Mouse (Mus musculus) liver, embryonic 15.5 days (tissue): ENCODE measurements around the gene Lemd1. TPM values are rescaled to one million over a fixed set of nuclear protein-coding genes. Genes with fewer than 3 reads are reported as not detected.
"Not testable (repeated sequence)": the region's sequence is repeated elsewhere in the genome, so short reads cannot be mapped to it uniquely, and the experiment has no call there.

Source experiments
- ATAC-seq: fragments of 200-750 bp; cut with Nextera tagmentation; 2 replicates; pipeline ENCODE4 v1.8.0; 2017; ENCODE audit warnings: moderate number of reproducible peaks, mild to moderate bottlenecking, moderate library complexity; ENCODE audit not compliant: insufficient read depth
- H3K27ac ChIP-seq: fragments of 300-500 bp; sonication (generic); replicated peaks from 2 replicates; pipeline ENCODE4 v1.5.1; 2015; ENCODE audit warnings: mild to moderate bottlenecking, inconsistent platforms
- H3K27me3 ChIP-seq: fragments of 300-500 bp; sonication (generic); 2 replicates; pipeline ENCODE4 v1.6.1; 2015; ENCODE audit warnings: mild to moderate bottlenecking, inconsistent platforms
- H3K36me3 ChIP-seq: fragments of 300-500 bp; sonication (generic); replicated peaks from 2 replicates; pipeline ENCODE4 v1.6.1; 2015; ENCODE audit warnings: moderate library complexity, mild to moderate bottlenecking, inconsistent platforms
- H3K4me1 ChIP-seq: fragments of 300-500 bp; sonication (generic); replicated peaks from 2 replicates; pipeline ENCODE4 v1.6.1; 2015; ENCODE audit warnings: inconsistent platforms
- H3K4me2 ChIP-seq: fragments of 300-500 bp; sonication (generic); 2 replicates; pipeline ENCODE4 v1.6.1; 2015; ENCODE audit warnings: moderate library complexity, mild to moderate bottlenecking, inconsistent platforms
- H3K4me3 ChIP-seq: fragments of 300-500 bp; sonication (generic); replicated peaks from 2 replicates; pipeline ENCODE4 v1.5.1; 2015; ENCODE audit warnings: mild to moderate bottlenecking, inconsistent platforms
- H3K9ac ChIP-seq: fragments of 300-500 bp; sonication (generic); 2 replicates; pipeline ENCODE4 v1.6.1; 2015; ENCODE audit warnings: moderate library complexity, mild to moderate bottlenecking, inconsistent platforms
- H3K9me3 ChIP-seq: fragments of 300-500 bp; sonication (generic); replicated peaks from 2 replicates; pipeline ENCODE4 v1.6.1; 2016; ENCODE audit warnings: inconsistent platforms
- WGBS: fragments of 180-500 bp; shearing (Covaris S2); methylation state at CpG from one replicate; pipeline ENCODE4 v1.1.7; 2015; ENCODE audit warnings: mixed read lengths; ENCODE audit not compliant: insufficient replicate concordance; 5-methylcytosine and 5-hydroxymethylcytosine counted together
- polyA plus RNA-seq: library from polyadenylated mRNA; unstranded; fragments of >200 nt; fragmentation: Nextera tagmentation; extraction: Ambion mirVana; gene quantifications from 2 replicates; pipeline ENCODE4 v1.2.1, GENCODE M21; 2015

Lemd1 gene
- polyA plus RNA-seq, 1 experiment from 2014 or later: not detected

GRCm38 (mm10) chr1:132280636-132281035 lies 89.4 kb downstream of the Lemd1 start:
- WGBS: 60% methylated on average over 6 of the region's 6 CpGs

GRCm38 (mm10) chr1:132281523-132282176 lies 90.4 kb downstream of the Lemd1 start:
- H3K4me3 ChIP-seq: no peak overlapping the region
- 43% methylated on average over 8 of the region's 8 CpGs for WGBS
- H3K4me2 ChIP-seq: no peak overlapping the region
- H3K27ac ChIP-seq: no peak overlapping the region
- no peaks in the 10 kb centered on the region for H3K36me3 ChIP-seq
- H3K4me1 ChIP-seq: no peaks in the 10 kb centered on the region
- peaks cover 6% of the 10 kb centered on the region; the same call in 1 of the 2 replicates for H3K27me3 ChIP-seq
- no peak overlapping the region for H3K9ac ChIP-seq
- ATAC-seq: no peak
- no peaks in the 10 kb centered on the region for H3K9me3 ChIP-seq

More at GRCm38 (mm10) chr1:132280636-132281035, 89.4 kb downstream of the Lemd1 start:
- ATAC-seq, H3K4me3 ChIP-seq, H3K4me2 ChIP-seq, H3K36me3 ChIP-seq, H3K27ac ChIP-seq, H3K4me1 ChIP-seq, H3K27me3 ChIP-seq, H3K9me3 ChIP-seq, H3K9ac ChIP-seq: not testable (repeated sequence)

DNA sequence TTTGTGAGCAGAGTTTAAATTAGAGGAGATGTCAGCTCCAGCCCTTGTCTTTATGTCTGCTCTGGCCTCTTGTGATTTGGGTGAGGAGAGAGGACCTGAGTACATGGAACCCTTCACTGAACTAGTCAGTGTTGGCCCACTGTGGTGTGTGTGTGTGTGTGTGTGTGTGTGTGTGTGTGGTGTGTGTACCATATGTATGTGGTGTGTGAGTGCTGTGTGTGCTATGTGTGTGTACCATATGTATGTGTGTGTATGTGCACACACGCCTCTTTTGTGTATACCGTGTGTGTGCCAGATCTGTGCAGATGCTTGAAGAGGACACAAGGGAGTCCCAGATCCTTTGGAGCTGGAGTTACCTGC lies 90.9 kb downstream of the Lemd1 start:
- H3K4me2 ChIP-seq: no peak overlapping the region
- H3K9ac ChIP-seq: no peak overlapping the region
- no peak overlapping the region for H3K27ac ChIP-seq
- ATAC-seq: no peak
- 73% methylated on average over 2 of the region's 2 CpGs for WGBS
- no peak overlapping the region for H3K4me3 ChIP-seq
- peaks cover 6% of the 10 kb centered on the region; the same call in 1 of the 2 replicates for H3K27me3 ChIP-seq
- H3K9me3 ChIP-seq: no peaks in the 10 kb centered on the region
- no peaks in the 10 kb centered on the region for H3K36me3 ChIP-seq
- H3K4me1 ChIP-seq: no peaks in the 10 kb centered on the region

- peaks cover 10% of the 10 kb centered on the region; the same call in 1 of the 2 replicates for H3K27me3 ChIP-seq
- no peaks in the 10 kb centered on the region for H3K9me3 ChIP-seq
- ATAC-seq: no peak
- no peak overlapping the region for H3K4me2 ChIP-seq
- no peaks in the 10 kb centered on the region for H3K36me3 ChIP-seq
- H3K27ac ChIP-seq: no peak overlapping the region
- no peak overlapping the region for H3K9ac ChIP-seq
- WGBS: 67% methylated on average over 13 of the region's 13 CpGs
- H3K4me3 ChIP-seq: no peak overlapping the region
- H3K4me1 ChIP-seq: no peaks in the 10 kb centered on the region
These were observed 91.8 kb downstream of the Lemd1 start for GRCm38 (mm10) chr1:132283018-132283417.

GRCm38 (mm10) chr1:132286735-132287134 lies 95.5 kb downstream of the Lemd1 start:
- no peak for ATAC-seq
- Histone ChIP-seq H3K4me2 (no peak overlapping the region), H3K36me3 (no peaks in the 10 kb centered on the region), H3K9me3 (no peaks in the 10 kb centered on the region), H3K9ac (no peak overlapping the region), H3K4me3 (no peak overlapping the region), H3K27me3 (peaks cover 11% of the 10 kb centered on the region; the same call in 1 of the 2 replicates), H3K4me1 (no peaks in the 10 kb centered on the region), H3K27ac (no peak overlapping the region)
- WGBS: 63% methylated on average over 1 of the region's 1 CpGs

GRCm38 (mm10) chr1:132287445-132287844 lies 96.2 kb downstream of the Lemd1 start:
- H3K27me3 ChIP-seq: peaks cover 11% of the 10 kb centered on the region; the same call in 1 of the 2 replicates
- 62% methylated on average over 2 of the region's 2 CpGs for WGBS
- H3K27ac ChIP-seq: no peak overlapping the region
- no peak for ATAC-seq
- H3K4me1 ChIP-seq: no peaks in the 10 kb centered on the region
- no peaks in the 10 kb centered on the region for H3K36me3 ChIP-seq
- H3K9me3 ChIP-seq: no peaks in the 10 kb centered on the region
- H3K4me2 ChIP-seq: no peak overlapping the region
- no peak overlapping the region for H3K4me3 ChIP-seq
- H3K9ac ChIP-seq: no peak overlapping the region

DNA sequence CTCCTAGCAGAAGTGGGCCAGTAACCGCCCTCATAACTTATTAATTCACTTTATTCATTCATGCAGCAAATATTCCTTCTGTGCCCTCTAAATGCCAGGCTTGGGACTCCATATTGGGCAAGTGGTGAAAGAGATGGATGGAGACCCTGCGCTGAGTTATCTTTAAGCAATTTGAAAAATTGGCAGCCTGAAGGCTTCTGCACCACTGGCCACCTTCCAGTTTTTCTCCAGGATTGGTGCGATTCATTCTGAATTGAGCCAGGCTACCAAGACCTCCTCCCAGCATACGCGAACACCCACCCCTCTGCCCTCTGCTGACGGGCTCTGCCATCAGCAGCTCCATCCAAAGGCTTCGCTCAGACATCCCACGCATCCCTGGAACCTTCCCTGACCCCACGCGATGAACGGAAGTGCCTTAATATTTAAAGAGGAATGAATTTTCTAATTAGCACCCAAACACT lies 96.8 kb downstream of the Lemd1 start:
- Histone ChIP-seq H3K4me2 (no peak overlapping the region), H3K36me3 (no peaks in the 10 kb centered on the region), H3K9ac (no peak overlapping the region), H3K9me3 (no peaks in the 10 kb centered on the region), H3K27me3 (peaks cover 11% of the 10 kb centered on the region; the same call in 1 of the 2 replicates), H3K27ac (no peak overlapping the region), H3K4me1 (no peaks in the 10 kb centered on the region), H3K4me3 (no peak overlapping the region)
- no peak for ATAC-seq
- WGBS: 35% methylated on average over 11 of the region's 11 CpGs

GRCm38 (mm10) chr1:132289965-132290364 lies 98.7 kb downstream of the Lemd1 start:
- ATAC-seq: no peak

GRCm38 (mm10) chr1:132290921-132291675 lies 99.9 kb downstream of the Lemd1 start:
- Histone ChIP-seq H3K9ac (no peak overlapping the region), H3K4me2 (no peak overlapping the region), H3K36me3 (no peaks in the 10 kb centered on the region), H3K9me3 (no peaks in the 10 kb centered on the region), H3K27me3 (peaks cover 23% of the 10 kb centered on the region), H3K4me1 (no peaks in the 10 kb centered on the region), H3K27ac (no peak overlapping the region), H3K4me3 (no peak overlapping the region)
- ATAC-seq: no peak
- 44% methylated on average over 11 of the region's 11 CpGs for WGBS

More at GRCm38 (mm10) chr1:132289965-132290364, 98.7 kb downstream of the Lemd1 start:
- Histone ChIP-seq H3K9ac (no peak overlapping the region), H3K27ac (no peak overlapping the region), H3K4me1 (no peaks in the 10 kb centered on the region), H3K4me2 (no peak overlapping the region), H3K4me3 (no peak overlapping the region), H3K36me3 (no peaks in the 10 kb centered on the region), H3K9me3 (no peaks in the 10 kb centered on the region), H3K27me3 (peaks cover 15% of the 10 kb centered on the region; the same call in 1 of the 2 replicates)
- WGBS: 70% methylated on average over 6 of the region's 6 CpGs

- peaks cover 25% of the 10 kb centered on the region for H3K27me3 ChIP-seq
- H3K36me3 ChIP-seq: no peaks in the 10 kb centered on the region
- ATAC-seq: no peak
- no peak overlapping the region for H3K9ac ChIP-seq
- no peak overlapping the region for H3K27ac ChIP-seq
- 56% methylated on average over 4 of the region's 4 CpGs for WGBS
- H3K4me1 ChIP-seq: no peaks in the 10 kb centered on the region
- no peaks in the 10 kb centered on the region for H3K9me3 ChIP-seq
- H3K4me2 ChIP-seq: no peak overlapping the region
- H3K4me3 ChIP-seq: no peak overlapping the region
These were observed 100.5 kb downstream of the Lemd1 start for GRCm38 (mm10) chr1:132291706-132292105.

DNA sequence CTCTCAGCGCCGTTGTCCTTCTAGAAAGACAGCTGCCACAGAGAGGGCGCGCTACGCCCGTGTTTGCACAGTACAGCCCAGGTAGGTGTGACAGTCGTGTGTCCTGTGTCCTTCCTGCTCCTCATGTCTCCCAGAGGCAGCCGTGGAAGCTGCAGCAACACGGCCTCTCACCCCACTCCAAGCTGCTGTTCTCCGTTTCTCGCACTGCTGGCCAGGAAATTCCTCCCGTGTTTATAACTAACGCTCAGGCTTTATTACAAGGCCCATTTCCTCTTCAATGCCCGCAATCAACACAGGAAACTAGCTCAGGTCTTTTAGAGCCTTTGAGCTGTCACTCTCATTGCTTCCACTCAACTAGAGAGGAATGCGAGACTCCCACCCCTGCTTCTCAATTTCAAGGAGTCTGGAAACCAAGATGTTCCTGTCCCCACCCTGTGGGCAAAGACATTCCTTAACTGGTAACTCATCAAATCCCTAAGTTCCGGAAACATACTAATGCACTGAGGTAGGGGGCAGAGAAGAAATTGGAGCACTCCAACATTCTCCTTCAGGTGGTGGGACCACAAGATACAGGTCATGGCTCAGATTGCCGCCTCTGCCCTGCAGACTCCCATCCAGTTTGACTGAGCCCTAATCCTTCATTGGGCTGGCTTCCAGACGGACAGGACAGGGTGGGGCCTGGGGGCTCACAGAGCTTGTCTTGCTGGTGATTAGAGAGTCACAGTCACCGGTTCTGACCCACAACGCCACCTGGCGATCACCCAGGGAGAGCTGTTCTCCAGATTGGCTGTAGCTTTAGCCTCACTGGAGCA lies 101.3 kb downstream of the Lemd1 start:
- Histone ChIP-seq H3K27me3 (peaks cover 30% of the 10 kb centered on the region), H3K4me1 (no peaks in the 10 kb centered on the region), H3K4me2 (no peak overlapping the region), H3K36me3 (no peaks in the 10 kb centered on the region), H3K4me3 (no peak overlapping the region), H3K27ac (no peak overlapping the region), H3K9ac (no peak overlapping the region), H3K9me3 (no peaks in the 10 kb centered on the region)
- WGBS: 36% methylated on average over 21 of the region's 21 CpGs
- no peak for ATAC-seq
